Mouse (Mus musculus) intestine, postnatal 0 days (tissue): ENCODE measurements around the gene Iqgap1. TPM values are rescaled to one million over a fixed set of nuclear protein-coding genes. Genes with fewer than 3 reads are reported as not detected.

Source experiments
- ATAC-seq: fragments of 200-750 bp; cut with Nextera tagmentation; 2 replicates; pipeline ENCODE4 v1.8.0; 2017; ENCODE audit warnings: mild to moderate bottlenecking, moderate TSS enrichment, moderate library complexity
- H3K27ac ChIP-seq: fragments of 300-500 bp; sonication (generic); 2 replicates; pipeline ENCODE4 v1.5.1; 2014; ENCODE audit warnings: mild to moderate bottlenecking, low read depth, low read length, moderate library complexity
- H3K27me3 ChIP-seq: fragments of 300-500 bp; sonication (generic); replicated peaks from 2 replicates; pipeline ENCODE4 v1.6.1; 2014; ENCODE audit warnings: low read length, mixed read lengths; ENCODE audit not compliant: control insufficient read depth, insufficient read depth
- H3K36me3 ChIP-seq: fragments of 300-500 bp; sonication (generic); 2 replicates; pipeline ENCODE4 v1.6.1; 2014; ENCODE audit warnings: mild to moderate bottlenecking, moderate library complexity; ENCODE audit not compliant: control insufficient read depth, insufficient read depth
- H3K4me1 ChIP-seq: fragments of 300-500 bp; sonication (generic); replicated peaks from 2 replicates; pipeline ENCODE4 v1.6.1; 2014; ENCODE audit warnings: antibody characterized with exemption, low read length, mixed read lengths; ENCODE audit not compliant: control insufficient read depth, insufficient read depth
- H3K4me2 ChIP-seq: fragments of 300-500 bp; sonication (generic); replicated peaks from 2 replicates; pipeline ENCODE4 v1.6.1; 2014; ENCODE audit warnings: low read depth, mild to moderate bottlenecking, moderate library complexity
- H3K4me3 ChIP-seq: fragments of 300-500 bp; sonication (generic); 2 replicates; pipeline ENCODE4 v1.5.1; 2014; ENCODE audit warnings: low read depth, low read length
- H3K9ac ChIP-seq: fragments of 300-500 bp; sonication (generic); 2 replicates; pipeline ENCODE4 v1.6.1; 2014; ENCODE audit warnings: mild to moderate bottlenecking, low read depth, low read length
- H3K9me3 ChIP-seq: fragments of 300-500 bp; sonication (generic); 2 replicates; pipeline ENCODE4 v1.6.1; 2016; ENCODE audit warnings: mixed run types; ENCODE audit not compliant: control insufficient read depth
- CTCF ChIP-seq: sonication (generic); IDR thresholded peaks from 2 replicates; pipeline ENCODE4 v1.5.1; 2016; ENCODE audit warnings: low read depth, mild to moderate bottlenecking, control low read depth, antibody characterized with exemption, moderate library complexity
- WGBS: fragments of 180-500 bp; shearing (Covaris S2); extraction: QIAGEN DNeasy Blood & Tissue Kit; methylation state at CpG from one replicate; pipeline ENCODE4 v1.1.7; 2014; 5-methylcytosine and 5-hydroxymethylcytosine counted together
- polyA plus RNA-seq: library from polyadenylated mRNA; unstranded; fragments of >200 nt; fragmentation: Nextera tagmentation; extraction: Ambion mirVana; gene quantifications from 2 replicates; pipeline ENCODE4 v1.2.1, GENCODE M21; 2015

The Iqgap1 gene
- polyA plus RNA-seq, 1 experiment from 2014 or later, result 32.3 TPM

- H3K4me1 ChIP-seq, result no peaks in the 10 kb centered on the region
- no peak overlapping the region for H3K9ac ChIP-seq
- no peak for ATAC-seq
- 40% methylated on average over 4 of the region's 4 CpGs for WGBS
- no peaks in the 10 kb centered on the region for H3K36me3 ChIP-seq
- no peak overlapping the region for H3K4me2 ChIP-seq
- TF ChIP-seq CTCF, result no peak
- no peak overlapping the region for H3K27ac ChIP-seq
- no peaks in the 10 kb centered on the region for H3K9me3 ChIP-seq
- H3K4me3 ChIP-seq, result no peak overlapping the region
- H3K27me3 ChIP-seq, result no peaks in the 10 kb centered on the region
Measured at GRCm38 (mm10) chr7:80696903-80697302, 128.9 kb downstream of the Iqgap1 start.

GRCm38 (mm10) chr7:80696334-80696733 lies 129.4 kb downstream of the Iqgap1 start:
- Histone ChIP-seq H3K9me3 (no peaks in the 10 kb centered on the region), H3K4me1 (no peaks in the 10 kb centered on the region), H3K9ac (no peak overlapping the region), H3K27me3 (no peaks in the 10 kb centered on the region), H3K27ac (no peak overlapping the region), H3K36me3 (no peaks in the 10 kb centered on the region), H3K4me3 (no peak overlapping the region), H3K4me2 (no peak overlapping the region)
- TF ChIP-seq CTCF, result no peak
- ATAC-seq, result no peak
- WGBS, result 43% methylated on average over 1 of the region's 1 CpGs

GRCm38 (mm10) chr7:80692472-80692871 lies 133.3 kb downstream of the Iqgap1 start:
- Histone ChIP-seq H3K9me3 (no peaks in the 10 kb centered on the region), H3K9ac (no peak overlapping the region), H3K27me3 (no peaks in the 10 kb centered on the region), H3K36me3 (no peaks in the 10 kb centered on the region), H3K4me1 (0 out of 2 replicates have a peak, but pooled peaks cover 2% of the 10 kb centered on the region), H3K4me3 (no peak overlapping the region), H3K4me2 (no peak overlapping the region), H3K27ac (no peak overlapping the region)
- 90% methylated on average over 9 of the region's 9 CpGs for WGBS
- no peak for TF ChIP-seq CTCF
- ATAC-seq, result no peak

- no peak for TF ChIP-seq CTCF
- 82% methylated on average over 6 of the region's 6 CpGs for WGBS
- Histone ChIP-seq H3K4me3 (no peak overlapping the region), H3K36me3 (no peaks in the 10 kb centered on the region), H3K27ac (no peak overlapping the region), H3K9ac (no peak overlapping the region), H3K4me1 (0 out of 2 replicates have a peak, but pooled peaks cover 2% of the 10 kb centered on the region), H3K27me3 (no peaks in the 10 kb centered on the region), H3K9me3 (no peaks in the 10 kb centered on the region), H3K4me2 (no peak overlapping the region)
- ATAC-seq, result no peak
Measured at GRCm38 (mm10) chr7:80691131-80691530, 134.6 kb downstream of the Iqgap1 start.

- peak overlapping the region; percentile 94 for H3K4me2 ChIP-seq
- 0 out of 2 replicates have a peak, but pooled peaks cover 2% of the 10 kb centered on the region for H3K4me1 ChIP-seq
- H3K9me3 ChIP-seq, result no peaks in the 10 kb centered on the region
- H3K9ac ChIP-seq, result peak overlapping the region; percentile 93
- peak overlapping the region; percentile 96 for H3K27ac ChIP-seq
- no peaks in the 10 kb centered on the region for H3K36me3 ChIP-seq
- TF ChIP-seq CTCF, result no peak
- no peak for ATAC-seq
- peak overlapping the region; percentile 86 for H3K4me3 ChIP-seq
- 29% methylated on average over 10 of the region's 10 CpGs for WGBS
- H3K27me3 ChIP-seq, result no peaks in the 10 kb centered on the region
Measured at GRCm38 (mm10) chr7:80689221-80689591, 136.6 kb downstream of the Iqgap1 start.

- WGBS, result 1% methylated on average over 56 of the region's 83 CpGs
Measured at GRCm38 (mm10) chr7:80688556-80689220, 137.1 kb downstream of the Iqgap1 start, which contains the start of gene Crtc3. TSS of gene Crtc3 (minus strand) at chr7:80688877.

More at GRCm38 (mm10) chr7:80688556-80689220, 137.1 kb downstream of the Iqgap1 start, which contains the start of gene Crtc3:
- Histone ChIP-seq H3K4me3 (peak within 1 kb of the TSS; percentile 86), H3K9ac (peak within 1 kb of the TSS; percentile 93), H3K27me3 (no peaks in the 10 kb centered on the region), H3K9me3 (no peaks in the 10 kb centered on the region), H3K36me3 (no peaks in the 10 kb centered on the region), H3K27ac (peak within 1 kb of the TSS; percentile 96), H3K4me2 (peak within 1 kb of the TSS; percentile 94), H3K4me1 (0 out of 2 replicates have a peak, but pooled peaks cover 2% of the 10 kb centered on the region)
- peak; percentile 34 for TF ChIP-seq CTCF
- peak; percentile 85 for ATAC-seq
